Mouse (Mus musculus): ENCODE results near the gene Rsg1. TPM values are rescaled to one million over a fixed set of nuclear protein-coding genes. Genes with fewer than 3 reads are reported as not detected.

The Rsg1 gene
- polyA plus RNA-seq, 1 experiment from 2014 or later: 8.5 TPM

DNA sequence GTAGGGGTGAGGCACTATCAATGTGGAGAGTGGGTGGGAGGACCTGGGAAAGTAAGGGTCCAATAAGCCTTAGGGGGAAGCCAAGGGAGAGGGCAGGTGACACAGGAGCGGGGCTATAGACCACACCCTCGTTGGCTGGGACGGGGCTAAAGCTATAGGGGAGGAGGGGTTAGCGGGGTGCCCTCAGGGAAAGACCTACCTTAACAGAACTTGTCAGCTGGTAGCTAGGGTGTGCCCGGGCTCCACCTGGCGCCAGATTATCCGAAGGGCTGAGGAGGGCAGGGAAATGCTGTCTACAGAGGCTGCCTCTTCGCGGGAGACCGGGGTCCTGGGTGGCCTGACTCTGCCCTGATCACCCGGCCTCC, 34.8 kb downstream of the Rsg1 start:
- WGBS: 9% methylated on average over 11 of the region's 11 CpGs
- Histone ChIP-seq H3K4me2 (ENCODE audit: low read depth, low read length) (no peak overlapping the region), H3K27me3 (ENCODE audit: control insufficient read depth, insufficient read depth, low read length) (peaks cover 24% of the 10 kb centered on the region), H3K4me3 (ENCODE audit: low read depth, low read length) (no peak overlapping the region), H3K9ac (replicated peaks; ENCODE audit: low read depth, low read length) (no peak overlapping the region), H3K36me3 (ENCODE audit: control insufficient read depth, insufficient read depth, low read length) (no peaks in the 10 kb centered on the region), H3K4me1 (ENCODE audit: control insufficient read depth, insufficient read depth, low read length) (peaks cover 19% of the 10 kb centered on the region), H3K27ac (ENCODE audit: low read depth, low read length) (no peak overlapping the region), H3K9me3 (ENCODE audit: control insufficient read depth, low read length) (no peaks in the 10 kb centered on the region)
- no peak for ATAC-seq (ENCODE audit: low read depth)

GRCm38 (mm10) chr4:141249383-141249782, 35.6 kb downstream of the Rsg1 start:
- peaks cover 24% of the 10 kb centered on the region for H3K27me3 ChIP-seq (ENCODE audit: control insufficient read depth, insufficient read depth, low read length)
- no peak overlapping the region for H3K9ac ChIP-seq (replicated peaks; ENCODE audit: low read depth, low read length)
- no peaks in the 10 kb centered on the region for H3K9me3 ChIP-seq (ENCODE audit: control insufficient read depth, low read length)
- 81% methylated on average over 11 of the region's 11 CpGs for WGBS
- no peak overlapping the region for H3K4me2 ChIP-seq (ENCODE audit: low read depth, low read length)
- no peak for ATAC-seq (ENCODE audit: low read depth)
- H3K4me1 ChIP-seq (ENCODE audit: control insufficient read depth, insufficient read depth, low read length): peaks cover 19% of the 10 kb centered on the region
- H3K36me3 ChIP-seq (ENCODE audit: control insufficient read depth, insufficient read depth, low read length): no peaks in the 10 kb centered on the region
- no peak overlapping the region for H3K4me3 ChIP-seq (ENCODE audit: low read depth, low read length)
- H3K27ac ChIP-seq (ENCODE audit: low read depth, low read length): no peak overlapping the region

DNA sequence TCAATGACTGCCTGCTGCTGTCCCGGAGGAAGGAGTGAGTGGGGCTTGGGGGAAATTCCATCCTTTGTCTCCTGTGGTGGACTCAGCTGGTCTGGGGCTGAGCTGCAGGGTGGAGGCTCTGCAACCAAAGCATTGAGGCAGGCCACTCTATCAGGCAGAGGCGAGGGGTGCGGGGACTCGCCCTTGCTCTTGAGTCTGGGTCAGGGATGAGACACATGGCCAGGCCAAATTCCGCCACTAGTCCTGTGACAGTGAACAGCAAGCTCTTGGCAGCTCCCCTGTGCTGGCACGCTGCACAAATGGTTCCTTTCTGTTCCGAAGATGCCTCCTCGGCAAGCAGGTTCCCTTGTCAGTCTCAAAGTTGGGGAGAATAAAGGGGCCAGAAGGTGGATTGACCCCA, 37.3 kb downstream of the Rsg1 start:
- Histone ChIP-seq H3K9ac (replicated peaks; ENCODE audit: low read depth, low read length) (no peak overlapping the region), H3K27ac (ENCODE audit: low read depth, low read length) (no peak overlapping the region), H3K27me3 (ENCODE audit: control insufficient read depth, insufficient read depth, low read length) (peaks cover 24% of the 10 kb centered on the region), H3K4me2 (ENCODE audit: low read depth, low read length) (no peak overlapping the region), H3K36me3 (ENCODE audit: control insufficient read depth, insufficient read depth, low read length) (no peaks in the 10 kb centered on the region), H3K4me1 (ENCODE audit: control insufficient read depth, insufficient read depth, low read length) (peaks cover 15% of the 10 kb centered on the region), H3K4me3 (ENCODE audit: low read depth, low read length) (no peak overlapping the region), H3K9me3 (ENCODE audit: control insufficient read depth, low read length) (no peaks in the 10 kb centered on the region)
- 73% methylated on average over 8 of the region's 8 CpGs for WGBS
- ATAC-seq (ENCODE audit: low read depth): no peak

GRCm38 (mm10) chr4:141252641-141253040, 38.9 kb downstream of the Rsg1 start:
- Histone ChIP-seq H3K9me3 (ENCODE audit: control insufficient read depth, low read length) (no peaks in the 10 kb centered on the region), H3K4me2 (ENCODE audit: low read depth, low read length) (no peak overlapping the region), H3K36me3 (ENCODE audit: control insufficient read depth, insufficient read depth, low read length) (no peaks in the 10 kb centered on the region), H3K4me1 (ENCODE audit: control insufficient read depth, insufficient read depth, low read length) (peaks cover 2% of the 10 kb centered on the region), H3K27ac (ENCODE audit: low read depth, low read length) (no peak overlapping the region), H3K9ac (replicated peaks; ENCODE audit: low read depth, low read length) (no peak overlapping the region), H3K27me3 (ENCODE audit: control insufficient read depth, insufficient read depth, low read length) (peaks cover 14% of the 10 kb centered on the region), H3K4me3 (ENCODE audit: low read depth, low read length) (no peak overlapping the region)
- no peak for ATAC-seq (ENCODE audit: low read depth)
- 77% methylated on average over 2 of the region's 2 CpGs for WGBS

DNA sequence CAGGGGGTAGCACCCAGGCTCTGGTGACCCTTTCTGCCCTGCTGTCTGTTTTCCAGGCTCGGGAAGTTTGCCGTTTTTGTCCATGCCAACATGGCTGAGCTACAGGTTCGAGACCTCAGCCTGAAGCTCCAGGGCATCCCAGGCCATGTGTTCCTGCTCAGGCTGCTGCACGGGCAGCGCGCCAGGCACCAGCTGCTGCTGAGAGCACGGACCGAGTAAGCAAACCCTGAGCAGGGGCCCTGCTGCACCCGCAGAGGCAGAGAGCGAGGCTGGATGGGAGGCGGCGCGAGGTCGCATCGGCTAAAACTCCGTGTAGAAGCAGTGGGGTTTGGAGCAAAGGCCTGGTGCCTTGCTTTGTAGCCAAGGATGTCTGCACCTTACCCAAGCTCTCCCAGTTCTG, 40.5 kb downstream of the Rsg1 start:
- no peaks in the 10 kb centered on the region for H3K36me3 ChIP-seq (ENCODE audit: control insufficient read depth, insufficient read depth, low read length)
- no peak overlapping the region for H3K4me2 ChIP-seq (ENCODE audit: low read depth, low read length)
- H3K27ac ChIP-seq (ENCODE audit: low read depth, low read length): no peak overlapping the region
- peaks cover 4% of the 10 kb centered on the region for H3K27me3 ChIP-seq (ENCODE audit: control insufficient read depth, insufficient read depth, low read length)
- no peaks in the 10 kb centered on the region for H3K4me1 ChIP-seq (ENCODE audit: control insufficient read depth, insufficient read depth, low read length)
- no peak overlapping the region for H3K4me3 ChIP-seq (ENCODE audit: low read depth, low read length)
- no peaks in the 10 kb centered on the region for H3K9me3 ChIP-seq (ENCODE audit: control insufficient read depth, low read length)
- 50% methylated on average over 16 of the region's 16 CpGs for WGBS
- ATAC-seq (ENCODE audit: low read depth): peak; percentile 42; the same call in 1 of the 2 replicates
- H3K9ac ChIP-seq (replicated peaks; ENCODE audit: low read depth, low read length): no peak overlapping the region

- no peak overlapping the region for H3K4me2 ChIP-seq (ENCODE audit: low read depth, low read length)
- no peaks in the 10 kb centered on the region for H3K4me1 ChIP-seq (ENCODE audit: control insufficient read depth, insufficient read depth, low read length)
- no peaks in the 10 kb centered on the region for H3K9me3 ChIP-seq (ENCODE audit: control insufficient read depth, low read length)
- no peaks in the 10 kb centered on the region for H3K27me3 ChIP-seq (ENCODE audit: control insufficient read depth, insufficient read depth, low read length)
- 64% methylated on average over 5 of the region's 5 CpGs for WGBS
- H3K9ac ChIP-seq (replicated peaks; ENCODE audit: low read depth, low read length): no peak overlapping the region
- no peak overlapping the region for H3K27ac ChIP-seq (ENCODE audit: low read depth, low read length)
- H3K4me3 ChIP-seq (ENCODE audit: low read depth, low read length): no peak overlapping the region
- no peaks in the 10 kb centered on the region for H3K36me3 ChIP-seq (ENCODE audit: control insufficient read depth, insufficient read depth, low read length)
- no peak for ATAC-seq (ENCODE audit: low read depth)
Observed at GRCm38 (mm10) chr4:141257440-141257839, 43.7 kb downstream of the Rsg1 start.

DNA sequence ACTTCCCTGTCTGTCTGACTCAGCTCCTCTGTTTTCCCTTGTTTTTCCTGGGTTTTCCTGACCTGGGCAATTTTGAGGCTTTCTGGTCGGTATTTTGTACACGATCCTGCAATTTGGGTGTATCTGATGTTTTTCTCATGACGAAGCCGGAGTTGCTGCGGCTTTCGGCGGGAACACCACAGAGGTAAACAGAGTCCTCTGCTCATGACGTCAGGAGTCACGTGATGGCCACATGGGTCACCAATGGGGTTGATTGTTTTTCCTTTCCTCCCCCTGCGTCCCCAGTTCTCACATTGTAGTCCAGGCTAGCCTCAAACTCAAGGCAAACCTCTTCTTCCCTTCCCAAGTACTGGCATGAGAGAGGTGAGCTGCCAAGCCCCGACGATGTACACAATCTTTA, 45.7 kb downstream of the Rsg1 start:
- Histone ChIP-seq H3K36me3 (ENCODE audit: control insufficient read depth, insufficient read depth, low read length) (no peaks in the 10 kb centered on the region), H3K9ac (replicated peaks; ENCODE audit: low read depth, low read length) (no peak overlapping the region), H3K27me3 (ENCODE audit: control insufficient read depth, insufficient read depth, low read length) (no peaks in the 10 kb centered on the region), H3K4me3 (ENCODE audit: low read depth, low read length) (no peak overlapping the region), H3K9me3 (ENCODE audit: control insufficient read depth, low read length) (no peaks in the 10 kb centered on the region), H3K4me1 (ENCODE audit: control insufficient read depth, insufficient read depth, low read length) (no peaks in the 10 kb centered on the region), H3K4me2 (ENCODE audit: low read depth, low read length) (no peak overlapping the region), H3K27ac (ENCODE audit: low read depth, low read length) (no peak overlapping the region)
- ATAC-seq (ENCODE audit: low read depth): no peak
- 83% methylated on average over 12 of the region's 12 CpGs for WGBS

- Histone ChIP-seq H3K4me3 (ENCODE audit: low read depth, low read length) (no peak overlapping the region), H3K9ac (replicated peaks; ENCODE audit: low read depth, low read length) (no peak overlapping the region), H3K36me3 (ENCODE audit: control insufficient read depth, insufficient read depth, low read length) (no peaks in the 10 kb centered on the region), H3K27me3 (ENCODE audit: control insufficient read depth, insufficient read depth, low read length) (no peaks in the 10 kb centered on the region), H3K27ac (ENCODE audit: low read depth, low read length) (no peak overlapping the region), H3K4me1 (ENCODE audit: control insufficient read depth, insufficient read depth, low read length) (no peaks in the 10 kb centered on the region), H3K9me3 (ENCODE audit: control insufficient read depth, low read length) (no peaks in the 10 kb centered on the region), H3K4me2 (ENCODE audit: low read depth, low read length) (no peak overlapping the region)
- ATAC-seq (ENCODE audit: low read depth): no peak
- WGBS: 56% methylated on average over 16 of the region's 16 CpGs
Observed at GRCm38 (mm10) chr4:141260007-141260723, 46.4 kb downstream of the Rsg1 start.

DNA sequence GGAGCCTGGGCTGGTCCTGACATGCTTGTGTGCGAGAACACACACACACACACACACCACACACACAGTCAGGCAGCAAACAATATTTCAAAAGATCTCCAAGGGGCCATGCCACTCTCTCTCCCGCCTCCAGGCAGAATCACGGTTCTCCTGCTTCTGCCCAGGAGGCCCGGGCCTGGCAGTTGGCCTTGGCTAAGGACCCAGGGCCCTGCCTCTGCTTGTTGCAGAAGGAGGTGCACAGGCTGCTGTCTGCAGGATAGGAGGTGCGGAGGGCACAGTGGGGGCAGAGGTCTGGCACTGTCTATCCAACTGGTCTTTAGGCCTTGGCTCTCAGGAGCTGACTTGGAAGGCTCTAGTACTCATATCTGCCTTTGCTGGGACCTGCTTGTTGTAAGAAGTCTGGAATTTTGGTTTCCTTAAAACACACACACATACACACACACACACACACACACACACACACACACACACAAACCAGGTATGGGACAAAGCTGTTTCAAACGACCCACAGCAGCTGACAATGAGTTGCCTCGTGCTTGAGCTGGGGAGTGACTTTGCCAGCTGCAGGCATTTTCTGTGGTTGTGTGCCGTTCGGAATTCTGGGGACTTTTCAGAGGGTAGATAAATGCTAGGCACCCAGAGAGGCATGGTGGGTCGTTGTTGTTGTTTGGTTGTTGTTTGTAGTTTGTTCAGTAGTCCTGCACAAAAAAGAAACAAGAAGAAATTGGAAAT, 49.3 kb downstream of the Rsg1 start:
- Histone ChIP-seq H3K36me3 (ENCODE audit: control insufficient read depth, insufficient read depth, low read length) (no peaks in the 10 kb centered on the region), H3K9ac (replicated peaks; ENCODE audit: low read depth, low read length) (no peak overlapping the region), H3K27me3 (ENCODE audit: control insufficient read depth, insufficient read depth, low read length) (no peaks in the 10 kb centered on the region), H3K4me3 (ENCODE audit: low read depth, low read length) (no peak overlapping the region), H3K27ac (ENCODE audit: low read depth, low read length) (no peak overlapping the region), H3K4me2 (ENCODE audit: low read depth, low read length) (no peak overlapping the region), H3K9me3 (ENCODE audit: control insufficient read depth, low read length) (no peaks in the 10 kb centered on the region), H3K4me1 (ENCODE audit: control insufficient read depth, insufficient read depth, low read length) (no peaks in the 10 kb centered on the region)
- no peak for ATAC-seq (ENCODE audit: low read depth)
- 83% methylated on average over 10 of the region's 10 CpGs for WGBS

Data from neural tube, embryonic 14.5 days (tissue).